Mouse (Mus musculus): ENCODE measurements around the gene Thbs2. TPM values are rescaled to one million over a fixed set of nuclear protein-coding genes. Genes with fewer than 3 reads are reported as not detected.
A peak's percentile ranks its signal among the peaks of the same experiment; 100 is the strongest.
"Not testable (repeated sequence)": the region's sequence is repeated elsewhere in the genome, so short reads cannot be mapped to it uniquely, and the experiment has no call there.

Gene Thbs2
- polyA plus RNA-seq, 1 experiment from 2014 or later: 141 TPM

DNA sequence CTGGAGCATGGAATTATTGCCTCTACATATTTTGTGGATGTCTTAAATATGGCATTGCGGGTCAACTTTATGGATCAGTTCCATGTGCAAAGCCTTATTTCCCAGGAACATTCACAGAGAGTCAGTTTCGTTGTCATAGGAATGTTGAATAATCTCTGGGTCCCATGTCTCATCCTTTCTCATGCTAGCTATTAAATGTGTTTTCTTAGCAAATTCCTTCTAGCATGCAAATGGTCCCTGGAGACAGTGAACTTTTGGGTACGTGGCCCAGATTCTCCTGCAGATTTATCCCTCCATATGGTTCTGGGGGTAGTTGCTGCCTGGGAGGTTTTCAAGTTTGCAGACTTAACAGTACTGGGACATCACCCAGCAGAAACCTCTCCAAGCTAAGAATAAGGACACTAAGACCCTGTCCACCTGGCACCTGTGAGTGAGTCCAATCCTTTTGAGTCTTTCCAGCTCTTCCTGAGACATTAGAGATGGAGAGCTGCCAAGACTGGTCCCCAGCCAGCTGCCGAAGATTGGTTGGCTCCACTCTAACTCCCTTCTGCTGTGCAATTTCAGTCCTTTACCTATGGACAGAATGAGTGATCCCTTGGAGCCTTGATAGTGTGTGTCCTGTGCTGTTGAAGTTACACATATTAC, 45.9 kb downstream of the Thbs2 start:
- Histone ChIP-seq H3K4me3 (ENCODE audit: low read depth, low read length) (no peak overlapping the region), H3K27me3 (replicated peaks; ENCODE audit: control insufficient read depth, insufficient read depth, low read length) (no peaks in the 10 kb centered on the region), H3K9ac (ENCODE audit: low read depth, low read length) (no peak overlapping the region), H3K27ac (replicated peaks; ENCODE audit: low read depth, low read length) (no peak overlapping the region), H3K4me2 (ENCODE audit: low read depth, low read length) (no peak overlapping the region), H3K4me1 (ENCODE audit: control insufficient read depth, insufficient read depth, low read length) (peaks cover 9% of the 10 kb centered on the region), H3K9me3 (ENCODE audit: control insufficient read depth, low read length) (no peaks in the 10 kb centered on the region), H3K36me3 (ENCODE audit: control insufficient read depth, insufficient read depth, low read length) (no peaks in the 10 kb centered on the region)
- peak; percentile 77 for DNase-seq (ENCODE audit: low spot score)
- 47% methylated on average over 4 of the region's 4 CpGs for whole genome bisulfite sequencing
- peak; percentile 41; the same call in 1 of the 2 replicates for ATAC-seq (ENCODE audit: low read depth)

DNA sequence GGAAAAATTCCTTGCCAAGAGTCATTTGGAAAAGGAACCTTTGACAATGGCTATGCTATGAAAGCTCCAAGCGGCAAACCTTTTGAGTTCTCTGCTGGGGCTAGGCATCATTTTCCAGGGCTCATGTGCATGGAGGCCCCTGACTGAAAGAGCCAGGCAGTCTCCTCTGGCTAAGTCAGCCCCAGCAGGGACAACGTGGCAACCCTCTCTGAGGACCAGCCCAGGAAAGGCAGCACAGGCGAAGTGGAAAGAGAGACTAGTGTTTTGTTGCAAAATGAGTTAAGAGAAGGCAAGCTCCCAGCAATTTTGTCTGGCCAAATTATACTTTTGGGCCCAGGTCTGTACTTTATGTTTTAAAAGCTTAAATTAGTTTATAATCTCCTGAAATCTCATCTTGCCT, 50.0 kb downstream of the Thbs2 start:
- peaks cover 13% of the 10 kb centered on the region for H3K4me1 ChIP-seq (ENCODE audit: control insufficient read depth, insufficient read depth, low read length)
- no peak overlapping the region for H3K4me3 ChIP-seq (ENCODE audit: low read depth, low read length)
- no peaks in the 10 kb centered on the region for H3K9me3 ChIP-seq (ENCODE audit: control insufficient read depth, low read length)
- H3K36me3 ChIP-seq (ENCODE audit: control insufficient read depth, insufficient read depth, low read length): no peaks in the 10 kb centered on the region
- no peaks in the 10 kb centered on the region for H3K27me3 ChIP-seq (replicated peaks; ENCODE audit: control insufficient read depth, insufficient read depth, low read length)
- 53% methylated on average over 3 of the region's 3 CpGs for WGBS
- ATAC-seq (ENCODE audit: low read depth): no peak
- no peak overlapping the region for H3K9ac ChIP-seq (ENCODE audit: low read depth, low read length)
- H3K27ac ChIP-seq (replicated peaks; ENCODE audit: low read depth, low read length): peak overlapping the region; percentile 61; the same call in 1 of the 2 replicates
- DNase-seq (ENCODE audit: low spot score): peak; percentile 54
- H3K4me2 ChIP-seq (ENCODE audit: low read depth, low read length): no peak overlapping the region

GRCm38 (mm10) chr17:14640351-14641115, 53.5 kb downstream of the Thbs2 start:
- DNase-seq (ENCODE audit: low spot score): peak; percentile 85
- Histone ChIP-seq H3K4me3 (ENCODE audit: low read depth, low read length) (no peak overlapping the region), H3K9me3 (ENCODE audit: control insufficient read depth, low read length) (no peaks in the 10 kb centered on the region), H3K27me3 (replicated peaks; ENCODE audit: control insufficient read depth, insufficient read depth, low read length) (no peaks in the 10 kb centered on the region), H3K4me2 (ENCODE audit: low read depth, low read length) (no peak overlapping the region), H3K36me3 (ENCODE audit: control insufficient read depth, insufficient read depth, low read length) (no peaks in the 10 kb centered on the region), H3K9ac (ENCODE audit: low read depth, low read length) (no peak overlapping the region), H3K4me1 (ENCODE audit: control insufficient read depth, insufficient read depth, low read length) (peaks cover 4% of the 10 kb centered on the region; the same call in 1 of the 2 replicates), H3K27ac (replicated peaks; ENCODE audit: low read depth, low read length) (peak overlapping the region; percentile 84)
- WGBS: 56% methylated on average over 15 of the region's 15 CpGs
- ATAC-seq (ENCODE audit: low read depth): peak; percentile 57; the same call in 1 of the 2 replicates

DNA sequence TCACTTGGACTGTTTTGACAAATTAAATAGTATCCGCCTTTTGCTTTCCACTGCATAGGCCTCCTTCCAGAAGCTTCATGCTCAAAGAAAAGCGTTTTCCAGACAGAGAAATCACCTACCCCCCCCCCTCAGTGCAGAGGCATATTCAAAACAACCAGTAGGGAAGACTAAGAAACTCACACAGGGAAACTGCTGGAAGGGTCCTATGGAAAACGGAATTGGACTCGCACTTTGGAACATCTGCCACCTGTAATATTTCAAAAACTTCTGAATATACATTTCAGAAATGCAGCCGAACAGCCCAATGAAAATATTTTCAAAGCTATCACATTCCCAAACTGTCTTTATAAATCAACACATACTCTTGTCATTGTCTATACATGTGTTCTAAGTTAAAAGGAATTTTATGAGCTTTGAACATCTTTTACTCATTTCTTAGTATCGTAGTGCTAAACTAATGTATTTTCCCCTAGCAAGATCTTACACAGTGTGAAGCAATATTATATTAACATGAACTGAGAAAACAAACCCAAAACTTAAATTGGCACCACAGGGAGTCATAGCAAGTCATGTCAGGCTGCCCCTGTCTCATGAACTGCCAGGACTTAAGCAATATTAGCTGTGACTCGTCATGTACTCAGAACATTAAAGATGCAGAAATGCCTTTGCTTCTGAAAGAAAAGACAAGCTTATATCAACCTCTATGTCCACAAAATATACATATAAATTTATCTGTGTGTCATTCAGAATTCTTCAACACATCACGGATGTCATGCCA, 58.3 kb downstream of the Thbs2 start:
- Histone ChIP-seq H3K27ac (replicated peaks; ENCODE audit: low read depth, low read length) (no peak overlapping the region; the same call in 1 of the 2 replicates), H3K4me1 (ENCODE audit: control insufficient read depth, insufficient read depth, low read length) (peaks cover 10% of the 10 kb centered on the region; the same call in 1 of the 2 replicates), H3K9me3 (ENCODE audit: control insufficient read depth, low read length) (no peaks in the 10 kb centered on the region), H3K27me3 (replicated peaks; ENCODE audit: control insufficient read depth, insufficient read depth, low read length) (no peaks in the 10 kb centered on the region), H3K9ac (ENCODE audit: low read depth, low read length) (no peak overlapping the region), H3K4me2 (ENCODE audit: low read depth, low read length) (no peak overlapping the region), H3K36me3 (ENCODE audit: control insufficient read depth, insufficient read depth, low read length) (no peaks in the 10 kb centered on the region), H3K4me3 (ENCODE audit: low read depth, low read length) (no peak overlapping the region)
- 54% methylated on average over 8 of the region's 8 CpGs for WGBS
- DNase-seq (ENCODE audit: low spot score) (peak; percentile 68), ATAC-seq (ENCODE audit: low read depth) (peak; percentile 68; the same call in 1 of the 2 replicates)

DNA sequence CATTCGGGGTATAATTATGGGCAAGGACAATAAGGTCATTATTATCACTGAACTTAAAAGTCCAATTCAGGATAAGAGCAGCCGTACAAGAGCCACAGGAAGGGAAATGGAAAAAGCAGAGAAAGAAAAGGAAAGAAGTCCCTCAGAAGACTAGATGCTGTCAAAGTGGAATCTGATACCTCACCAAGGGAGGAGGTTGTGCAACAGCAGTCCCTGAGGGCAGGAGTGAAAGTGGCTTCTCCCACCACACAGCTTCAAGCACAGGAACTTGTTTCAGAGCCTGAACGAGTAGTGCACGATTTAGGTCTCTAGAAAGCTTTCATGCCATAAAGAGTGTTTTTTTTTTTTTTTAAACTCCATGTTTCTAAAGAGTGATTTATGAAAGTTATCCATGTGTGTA, 65.1 kb downstream of the Thbs2 start:
- Histone ChIP-seq H3K36me3 (ENCODE audit: control insufficient read depth, insufficient read depth, low read length) (no peaks in the 10 kb centered on the region), H3K9me3 (ENCODE audit: control insufficient read depth, low read length) (no peaks in the 10 kb centered on the region), H3K27ac (replicated peaks; ENCODE audit: low read depth, low read length) (no peak overlapping the region), H3K4me3 (ENCODE audit: low read depth, low read length) (no peak overlapping the region), H3K4me2 (ENCODE audit: low read depth, low read length) (no peak overlapping the region), H3K4me1 (ENCODE audit: control insufficient read depth, insufficient read depth, low read length) (peaks cover 36% of the 10 kb centered on the region), H3K27me3 (replicated peaks; ENCODE audit: control insufficient read depth, insufficient read depth, low read length) (no peaks in the 10 kb centered on the region), H3K9ac (ENCODE audit: low read depth, low read length) (no peak overlapping the region)
- DNase-seq (ENCODE audit: low spot score): peak; percentile 56
- 36% methylated on average over 4 of the region's 4 CpGs for WGBS
- no peak for ATAC-seq (ENCODE audit: low read depth)

GRCm38 (mm10) chr17:14627828-14628338, 66.2 kb downstream of the Thbs2 start:
- no peak for ATAC-seq (ENCODE audit: low read depth)
- Histone ChIP-seq H3K4me2 (ENCODE audit: low read depth, low read length) (no peak overlapping the region), H3K4me1 (ENCODE audit: control insufficient read depth, insufficient read depth, low read length) (peaks cover 36% of the 10 kb centered on the region), H3K36me3 (ENCODE audit: control insufficient read depth, insufficient read depth, low read length) (no peaks in the 10 kb centered on the region), H3K27me3 (replicated peaks; ENCODE audit: control insufficient read depth, insufficient read depth, low read length) (no peaks in the 10 kb centered on the region), H3K27ac (replicated peaks; ENCODE audit: low read depth, low read length) (peak overlapping the region; percentile 19), H3K4me3 (ENCODE audit: low read depth, low read length) (no peak overlapping the region), H3K9ac (ENCODE audit: low read depth, low read length) (no peak overlapping the region), H3K9me3 (ENCODE audit: control insufficient read depth, low read length) (no peaks in the 10 kb centered on the region)
- peak; percentile 73 for DNase-seq (ENCODE audit: low spot score)
- 55% methylated on average over 12 of the region's 12 CpGs for WGBS

- no peaks in the 10 kb centered on the region for H3K9me3 ChIP-seq (ENCODE audit: control insufficient read depth, low read length)
- no peak overlapping the region for H3K4me3 ChIP-seq (ENCODE audit: low read depth, low read length)
- no peak for ATAC-seq (ENCODE audit: low read depth)
- H3K27me3 ChIP-seq (replicated peaks; ENCODE audit: control insufficient read depth, insufficient read depth, low read length): no peaks in the 10 kb centered on the region
- H3K36me3 ChIP-seq (ENCODE audit: control insufficient read depth, insufficient read depth, low read length): no peaks in the 10 kb centered on the region
- H3K4me1 ChIP-seq (ENCODE audit: control insufficient read depth, insufficient read depth, low read length): peaks cover 36% of the 10 kb centered on the region
- H3K27ac ChIP-seq (replicated peaks; ENCODE audit: low read depth, low read length): peak overlapping the region; percentile 30
- H3K9ac ChIP-seq (ENCODE audit: low read depth, low read length): no peak overlapping the region
- 19% methylated on average over 8 of the region's 8 CpGs for WGBS
- peak; percentile 51 for DNase-seq (ENCODE audit: low spot score)
- peak overlapping the region; percentile 36 for H3K4me2 ChIP-seq (ENCODE audit: low read depth, low read length)
Measured at GRCm38 (mm10) chr17:14624433-14624832, 69.6 kb downstream of the Thbs2 start.

- H3K4me2 ChIP-seq (ENCODE audit: low read depth, low read length); H3K9me3 ChIP-seq (ENCODE audit: control insufficient read depth, low read length); H3K9ac ChIP-seq (ENCODE audit: low read depth, low read length); H3K27me3 ChIP-seq (replicated peaks; ENCODE audit: control insufficient read depth, insufficient read depth, low read length); H3K36me3 ChIP-seq (ENCODE audit: control insufficient read depth, insufficient read depth, low read length); H3K4me1 ChIP-seq (ENCODE audit: control insufficient read depth, insufficient read depth, low read length); H3K4me3 ChIP-seq (ENCODE audit: low read depth, low read length); DNase-seq (ENCODE audit: low spot score); ATAC-seq (ENCODE audit: low read depth); H3K27ac ChIP-seq (replicated peaks; ENCODE audit: low read depth, low read length): not testable (repeated sequence)
Measured at GRCm38 (mm10) chr17:14621006-14621405, 73.0 kb downstream of the Thbs2 start.
